Comparison of ENCODE assay signal across 22 mouse cellular contexts in genomic region chr10:29381558-29381957, GRCm38 (mm10).
"Had no signal": no experiment of that assay in that cellular context is flagged by ENCODE, and none has a peak within 500 bp of the region (broad histone marks: within the 10 kb centered on the region; RNA-seq: fewer than 3 reads in every experiment).

No protein-coding gene starts in this region.

- H3K4me1 ChIP-seq: heart, embryonic 10.5 days; heart, embryonic 12.5 days; hindbrain, embryonic 13.5 days; hindbrain, embryonic 15.5 days; limb, embryonic 13.5 days; limb, embryonic 15.5 days; liver, embryonic 12.5 days had no signal

- H3K4me3 ChIP-seq: heart, embryonic 10.5 days; heart, embryonic 12.5 days; hindbrain, embryonic 13.5 days; hindbrain, embryonic 15.5 days; layer of hippocampus, adult 2 months; left cerebral cortex, adult 2 months; limb, embryonic 13.5 days; limb, embryonic 15.5 days; liver, embryonic 12.5 days had no signal

- DNase-seq: gastrocnemius, postnatal 14 days; gastrocnemius, postnatal 36 days; heart, adult 11 months; heart, postnatal 10 days; heart, postnatal 36 days; kidney, adult 18-20 months; kidney, adult 8-10 months; kidney, postnatal 10 days; kidney, postnatal 25 days; kidney, postnatal 4 days; left cerebral cortex, postnatal 4 days had no signal

- H3K36me3 ChIP-seq: heart, embryonic 10.5 days; heart, embryonic 12.5 days; hindbrain, embryonic 13.5 days; hindbrain, embryonic 15.5 days; limb, embryonic 13.5 days; limb, embryonic 15.5 days; liver, embryonic 12.5 days had no signal

- H3K27ac ChIP-seq: heart, embryonic 10.5 days; hindbrain, embryonic 13.5 days; hindbrain, embryonic 15.5 days; hindbrain, postnatal 0 days; layer of hippocampus, adult 2 months; left cerebral cortex, adult 2 months; limb, embryonic 13.5 days; limb, embryonic 15.5 days; liver, embryonic 12.5 days; liver, embryonic 14.5 days had no signal

- ATAC-seq: hindbrain, postnatal 0 days; liver, embryonic 12.5 days had no signal

- H3K9me3 ChIP-seq: heart, embryonic 10.5 days; heart, embryonic 12.5 days; hindbrain, embryonic 13.5 days; hindbrain, embryonic 15.5 days; limb, embryonic 13.5 days; limb, embryonic 15.5 days; liver, embryonic 12.5 days had no signal

- H3K27me3 ChIP-seq: heart, embryonic 12.5 days; hindbrain, embryonic 13.5 days; hindbrain, embryonic 15.5 days; limb, embryonic 13.5 days; limb, embryonic 15.5 days; liver, embryonic 12.5 days had no signal

- H3K9ac ChIP-seq: heart, embryonic 12.5 days; hindbrain, embryonic 13.5 days; hindbrain, embryonic 15.5 days; limb, embryonic 13.5 days; limb, embryonic 15.5 days; liver, embryonic 12.5 days; liver, embryonic 14.5 days had no signal

- H3K4me2 ChIP-seq: heart, embryonic 12.5 days; hindbrain, embryonic 13.5 days; hindbrain, embryonic 15.5 days; limb, embryonic 13.5 days; limb, embryonic 15.5 days; liver, embryonic 12.5 days had no signal
